Mouse (Mus musculus) lung, postnatal 0 days (tissue): ENCODE results near the gene Anapc15. TPM values are rescaled to one million over a fixed set of nuclear protein-coding genes. Genes with fewer than 3 reads are reported as not detected.

ENCODE experiments used
- ATAC-seq: fragments of 200-750 bp; cut with Nextera tagmentation; 2 replicates; pipeline ENCODE4 v1.8.0; 2017; ENCODE audit warnings: moderate library complexity
- DNase-seq: peaks from one replicate; pipeline ENCODE4 v3.0.0-alpha.2; 2016; ENCODE audit warnings: low spot score
- H3K27ac ChIP-seq: fragments of 300-500 bp; sonication (generic); 2 replicates; pipeline ENCODE4 v1.5.1; 2014; ENCODE audit warnings: antibody characterized with exemption, mild to moderate bottlenecking, low read length, mixed read lengths
- H3K27me3 ChIP-seq: fragments of 300-500 bp; sonication (generic); replicated peaks from 2 replicates; pipeline ENCODE4 v1.6.1; 2014; ENCODE audit warnings: low read length, mixed read lengths; ENCODE audit not compliant: insufficient read depth
- H3K36me3 ChIP-seq: fragments of 300-500 bp; sonication (generic); 2 replicates; pipeline ENCODE4 v1.6.1; 2014; ENCODE audit warnings: low read length, mixed read lengths; ENCODE audit not compliant: insufficient read depth
- H3K4me1 ChIP-seq: fragments of 300-500 bp; sonication (generic); 2 replicates; pipeline ENCODE4 v1.6.1; 2014; ENCODE audit warnings: antibody characterized with exemption, low read depth, low read length, mixed read lengths; ENCODE audit not compliant: insufficient read depth
- H3K4me2 ChIP-seq: fragments of 300-500 bp; sonication (generic); replicated peaks from 2 replicates; pipeline ENCODE4 v1.6.1; 2014; ENCODE audit warnings: low read depth, mild to moderate bottlenecking, low read length, moderate library complexity, mixed read lengths
- H3K4me3 ChIP-seq: fragments of 300-500 bp; sonication (generic); 2 replicates; pipeline ENCODE4 v1.5.1; 2014; ENCODE audit warnings: low read depth, low read length
- H3K9ac ChIP-seq: fragments of 300-500 bp; sonication (generic); replicated peaks from 2 replicates; pipeline ENCODE4 v1.6.1; 2014; ENCODE audit warnings: low read depth, mild to moderate bottlenecking
- H3K9me3 ChIP-seq: fragments of 300-500 bp; sonication (generic); 2 replicates; pipeline ENCODE4 v1.6.1; 2016; ENCODE audit warnings: low read length, mixed read lengths
- CTCF ChIP-seq: IDR thresholded peaks from 2 replicates; pipeline ENCODE4 v1.5.1; 2016; ENCODE audit warnings: antibody characterized with exemption, mild to moderate bottlenecking
- EP300 ChIP-seq: IDR thresholded peaks from 2 replicates; pipeline ENCODE4 v1.6.1; 2016; ENCODE audit warnings: antibody characterized with exemption, mild to moderate bottlenecking, control low read depth
- WGBS: fragments of 180-500 bp; shearing (Covaris S2); extraction: QIAGEN DNeasy Blood & Tissue Kit; methylation state at CpG from one replicate; pipeline ENCODE4 v1.1.7; 2014; 5-methylcytosine and 5-hydroxymethylcytosine counted together
- polyA plus RNA-seq: library from polyadenylated mRNA; unstranded; fragments of >200 nt; fragmentation: Nextera tagmentation; extraction: Ambion mirVana; gene quantifications from 2 replicates; pipeline ENCODE4 v1.2.1, GENCODE M21; 2015

The Anapc15 gene
- polyA plus RNA-seq, 1 experiment from 2014 or later = 28.8 TPM

- TF ChIP-seq CTCF = no peak
- no peak for TF ChIP-seq EP300
- H3K4me3 ChIP-seq = no peak overlapping the region
Observed at GRCm38 (mm10) chr7:101834903-101835302, 28.6 kb upstream of the Anapc15 start.

DNA sequence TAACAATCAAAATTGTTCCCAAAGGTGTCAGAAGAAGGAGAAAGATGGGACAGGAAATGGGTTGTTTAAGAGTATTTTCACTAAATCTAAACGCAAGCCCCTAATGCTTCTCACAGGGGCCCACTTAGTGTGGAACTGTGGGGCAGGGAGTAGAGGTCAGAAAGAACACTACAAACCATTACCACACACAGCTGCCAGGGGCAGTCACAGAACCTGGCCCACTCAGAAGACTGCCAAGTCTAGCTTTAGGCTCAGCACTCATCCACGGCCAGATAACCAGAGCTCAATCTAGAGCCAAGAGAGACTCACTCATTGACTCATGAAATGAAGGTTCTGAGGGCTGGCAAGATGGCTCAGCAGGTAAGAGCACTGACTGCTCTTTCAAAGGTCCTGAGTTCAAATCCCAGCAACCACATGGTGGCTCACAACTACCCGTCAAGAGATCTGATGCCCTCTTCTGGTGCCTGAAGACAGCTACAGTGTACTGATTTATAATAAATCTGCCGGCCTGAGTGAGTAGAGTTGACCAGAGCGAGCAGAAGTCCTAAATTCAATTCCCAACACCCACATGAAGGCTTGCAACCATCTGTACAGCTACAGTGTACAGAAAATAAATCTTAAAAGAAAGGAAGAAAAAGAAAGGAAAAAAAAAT is 27.9 kb upstream of the Anapc15 start:
- Histone ChIP-seq H3K27ac (peak overlapping the region; percentile 93; the same call in 1 of the 2 replicates), H3K4me2 (peak overlapping the region; percentile 91), H3K9ac (no peak overlapping the region), H3K27me3 (no peaks in the 10 kb centered on the region), H3K4me1 (peaks cover 14% of the 10 kb centered on the region; the same call in 1 of the 2 replicates), H3K4me3 (peak overlapping the region; percentile 84), H3K36me3 (peaks cover 24% of the 10 kb centered on the region), H3K9me3 (no peaks in the 10 kb centered on the region)
- 29% methylated on average over 5 of the region's 5 CpGs for WGBS
- ATAC-seq (no peak), DNase-seq (peak; percentile 32)
- no peak for TF ChIP-seq EP300
- peak; percentile 34; the same call in 1 of the 2 replicates for TF ChIP-seq CTCF

More at GRCm38 (mm10) chr7:101834903-101835302, 28.6 kb upstream of the Anapc15 start:
- Histone ChIP-seq H3K9ac (no peak overlapping the region), H3K4me1 (peaks cover 14% of the 10 kb centered on the region; the same call in 1 of the 2 replicates), H3K27ac (no peak overlapping the region), H3K27me3 (no peaks in the 10 kb centered on the region), H3K9me3 (no peaks in the 10 kb centered on the region), H3K4me2 (no peak overlapping the region), H3K36me3 (peaks cover 29% of the 10 kb centered on the region)
- no peak for DNase-seq
- WGBS = 62% methylated on average over 3 of the region's 3 CpGs
- no peak for ATAC-seq

- H3K4me2 ChIP-seq = peak overlapping the region; percentile 91
- no peaks in the 10 kb centered on the region for H3K27me3 ChIP-seq
- H3K4me3 ChIP-seq = peak overlapping the region; percentile 84
- peaks cover 14% of the 10 kb centered on the region; the same call in 1 of the 2 replicates for H3K4me1 ChIP-seq
- ATAC-seq = peak; percentile 39
- peak overlapping the region; percentile 93 for H3K27ac ChIP-seq
- peaks cover 15% of the 10 kb centered on the region for H3K36me3 ChIP-seq
- peak; percentile 75 for DNase-seq
- peak overlapping the region; percentile 89 for H3K9ac ChIP-seq
- TF ChIP-seq EP300 (no peak), CTCF (no peak; the same call in 1 of the 2 replicates)
- WGBS = 4% methylated on average over 53 of the region's 63 CpGs
- H3K9me3 ChIP-seq = no peaks in the 10 kb centered on the region
Observed at GRCm38 (mm10) chr7:101836271-101837153, 27.0 kb upstream of the Anapc15 start.

GRCm38 (mm10) chr7:101837154-101837605 is 26.3 kb upstream of the Anapc15 start:
- 0% methylated on average over 20 of the region's 20 CpGs for WGBS
- peak overlapping the region; percentile 93 for H3K27ac ChIP-seq
- H3K4me1 ChIP-seq = peaks cover 14% of the 10 kb centered on the region; the same call in 1 of the 2 replicates
- no peaks in the 10 kb centered on the region for H3K9me3 ChIP-seq
- H3K9ac ChIP-seq = peak overlapping the region; percentile 89
- TF ChIP-seq EP300 = no peak
- TF ChIP-seq CTCF = no peak
- peak overlapping the region; percentile 91 for H3K4me2 ChIP-seq
- peaks cover 9% of the 10 kb centered on the region; the same call in 1 of the 2 replicates for H3K36me3 ChIP-seq
- H3K27me3 ChIP-seq = no peaks in the 10 kb centered on the region
- H3K4me3 ChIP-seq = peak overlapping the region; percentile 84
- DNase-seq = no peak
- ATAC-seq = no peak

DNA sequence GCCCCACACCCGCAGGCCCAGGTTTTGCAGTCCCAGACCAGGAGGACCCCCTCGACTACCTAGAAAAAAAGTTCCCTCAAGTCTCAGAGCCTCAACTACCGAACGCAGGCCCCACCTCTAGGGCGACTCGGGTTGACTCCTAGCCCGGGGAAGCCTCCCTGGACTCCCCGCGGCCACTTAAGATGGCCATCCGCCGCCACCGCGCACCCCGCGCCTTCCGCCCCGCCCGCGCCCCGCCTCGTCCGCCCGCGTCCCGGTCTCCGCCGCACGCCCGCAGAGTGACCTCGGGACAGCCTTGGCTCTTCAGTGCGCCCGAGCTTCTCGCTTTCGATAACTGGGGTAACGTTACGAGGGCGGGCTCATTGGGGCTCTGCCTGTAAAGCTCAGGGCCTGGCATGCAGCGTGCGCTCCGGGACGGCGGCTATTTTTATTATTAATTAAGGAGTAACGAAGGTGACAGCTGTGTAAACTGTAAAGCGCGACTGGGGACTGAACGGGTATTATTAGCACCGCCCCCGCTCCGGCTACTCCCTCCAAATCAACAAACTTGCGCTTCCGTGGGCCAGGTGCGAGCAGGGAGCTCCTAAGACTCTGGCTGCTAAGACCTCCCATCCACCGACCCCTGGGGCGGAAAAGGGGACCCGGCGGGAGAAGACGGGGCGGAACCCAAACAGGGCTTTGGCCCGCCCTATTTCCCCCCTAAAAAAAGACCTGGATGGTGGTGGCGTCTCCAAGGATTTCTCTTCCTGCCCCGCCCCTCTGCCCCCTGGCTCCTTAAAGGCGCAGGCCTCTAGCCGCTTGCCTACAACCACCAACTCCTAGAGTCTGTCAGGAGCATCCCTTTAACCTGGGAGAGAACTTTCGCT is 25.7 kb upstream of the Anapc15 start, which contains the start of gene Inppl1:
TSS of gene Inppl1 (minus strand) at position 624 of the 866 bp plus-strand sequence.
- H3K27me3 ChIP-seq = no peaks in the 10 kb centered on the region
- H3K9ac ChIP-seq = peak within 1 kb of the TSS; percentile 89
- WGBS = 1% methylated on average over 64 of the region's 64 CpGs
- DNase-seq (peak; percentile 95), ATAC-seq (peak; percentile 91)
- H3K4me2 ChIP-seq = peak within 1 kb of the TSS; percentile 91
- TF ChIP-seq EP300 (peak; percentile 60), CTCF (peak; percentile 56)
- peaks cover 14% of the 10 kb centered on the region; the same call in 1 of the 2 replicates for H3K4me1 ChIP-seq
- H3K27ac ChIP-seq = peak within 1 kb of the TSS; percentile 93
- no peaks in the 10 kb centered on the region for H3K9me3 ChIP-seq
- H3K36me3 ChIP-seq = peaks cover 2% of the 10 kb centered on the region; the same call in 1 of the 2 replicates
- peak within 1 kb of the TSS; percentile 84 for H3K4me3 ChIP-seq
